Mouse (Mus musculus): ENCODE results near the gene Pdia2.

GRCm38 (mm10) chr17:26243471-26244100, 44.7 kb upstream of the Pdia2 start:
- TF ChIP-seq CTCF (IDR thresholded peaks at IDR 0.05; ENCODE audit: low read depth, low read length) (peak; percentile 62), POLR2A (IDR thresholded peaks at IDR 0.05; ENCODE audit: extremely low read depth, insufficient read depth, low read length) (0 out of 2 replicates have a peak, but pooled peaks have one; percentile 42)

All from liver, adult 2 months (tissue).